Mouse (Mus musculus): ENCODE measurements around the gene Pik3r6. TPM values are rescaled to one million over a fixed set of nuclear protein-coding genes. Genes with fewer than 3 reads are reported as not detected.

Pik3r6 gene
- total and polyA plus RNA-seq, 3 experiments = 3.6 to 9.0 (median 6.1) TPM

DNA sequence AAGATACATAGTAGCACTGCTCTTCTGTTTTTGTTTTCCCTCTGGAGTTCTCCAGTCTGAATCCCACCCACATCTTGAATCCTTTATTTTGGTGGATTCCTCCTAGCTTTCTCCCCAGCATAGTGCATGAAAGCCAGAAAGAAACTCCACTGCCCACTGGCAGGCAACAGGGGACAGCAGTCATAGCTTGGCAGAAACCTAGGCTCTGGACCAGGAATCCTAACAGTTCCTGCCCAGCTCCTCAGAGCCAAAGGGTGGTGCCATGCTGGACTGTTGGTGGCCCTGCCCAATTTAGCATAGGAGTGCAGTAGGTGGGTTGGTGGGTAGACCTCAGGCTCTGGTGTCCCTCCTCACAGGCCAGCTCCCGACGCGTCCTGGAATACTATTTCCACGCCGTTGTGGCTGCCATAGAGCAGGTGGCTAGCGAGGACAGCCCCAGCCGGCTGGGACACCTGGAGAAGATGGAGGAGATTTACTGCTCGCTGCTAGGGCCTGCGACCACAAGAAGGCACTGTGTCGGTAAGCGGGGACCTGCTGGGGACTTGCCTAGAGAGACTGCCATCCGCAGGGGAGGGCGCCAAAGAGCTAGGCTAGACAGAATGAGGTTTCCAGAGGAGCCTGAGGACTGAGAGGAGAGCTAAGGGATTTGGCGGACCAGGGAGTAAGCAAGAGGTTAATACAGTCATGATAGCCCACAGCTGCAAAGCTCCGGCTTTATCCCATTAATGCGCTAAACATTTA, 28.4 kb downstream of the Pik3r6 start:
- DNase-seq = peak; percentile 50 to 52
- H3K9ac ChIP-seq (ENCODE audit: low read depth, low read length) = no peak overlapping the region
- 45% methylated on average over 16 of the region's 16 CpGs for WGBS
- no peak overlapping the region for H3K27ac ChIP-seq
- peak; percentile 68 for TF ChIP-seq CTCF (IDR thresholded peaks at IDR 0.05)
- TF ChIP-seq POLR2A (IDR thresholded peaks at IDR 0.05; ENCODE audit: insufficient read depth, low read depth, low read length) = no peak
- no peaks in the 10 kb centered on the region for H3K79me2 ChIP-seq (replicated peaks; ENCODE audit: control insufficient read depth, insufficient read depth, low read length)
- H3K4me1 ChIP-seq (ENCODE audit: control insufficient read depth, insufficient read depth, low read length) = no peaks in the 10 kb centered on the region
- H3K4me3 ChIP-seq = no peak overlapping the region
- H3K27me3 ChIP-seq (ENCODE audit: control insufficient read depth, insufficient read depth, low read length) = no peaks in the 10 kb centered on the region
- intact Hi-C loops (cut with DNase I) = no loop called here
- no peaks in the 10 kb centered on the region for H3K36me3 ChIP-seq (ENCODE audit: control insufficient read depth, insufficient read depth, low read length)

DNA sequence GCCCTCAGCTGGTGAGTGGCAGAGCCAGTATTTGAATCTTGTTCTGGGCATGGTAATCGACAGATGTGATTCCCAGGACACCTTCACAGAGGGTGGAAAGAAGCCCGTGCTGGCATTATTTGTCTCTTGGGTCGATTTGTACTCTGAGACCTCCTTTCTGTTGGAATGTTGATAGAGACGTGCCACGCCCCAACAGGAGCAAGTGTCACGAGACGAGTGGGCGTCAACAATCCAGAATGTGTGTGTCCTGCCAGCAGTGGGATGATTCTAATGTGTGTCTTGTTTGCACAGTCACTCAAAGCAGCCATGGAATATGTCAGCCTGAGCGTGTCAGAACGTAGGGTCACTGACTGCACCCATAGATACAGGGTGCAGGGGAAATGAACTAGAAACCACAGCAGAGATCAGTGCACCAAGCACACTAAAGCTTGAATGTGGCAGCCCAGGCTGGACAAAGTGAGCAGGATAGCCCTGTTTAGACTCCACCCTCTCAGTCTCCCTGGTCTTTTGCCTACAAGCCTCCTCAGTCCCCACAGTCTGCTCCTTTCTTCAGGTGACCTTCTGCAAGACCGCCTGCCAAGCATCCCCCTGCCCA, 29.2 kb downstream of the Pik3r6 start:
- no peak for DNase-seq
- intact Hi-C loops (cut with DNase I) = no loop called here
- Histone ChIP-seq H3K27ac (no peak overlapping the region), H3K27me3 (ENCODE audit: control insufficient read depth, insufficient read depth, low read length) (no peaks in the 10 kb centered on the region), H3K9ac (ENCODE audit: low read depth, low read length) (no peak overlapping the region), H3K79me2 (replicated peaks; ENCODE audit: control insufficient read depth, insufficient read depth, low read length) (no peaks in the 10 kb centered on the region), H3K4me3 (no peak overlapping the region), H3K4me1 (ENCODE audit: control insufficient read depth, insufficient read depth, low read length) (no peaks in the 10 kb centered on the region), H3K36me3 (ENCODE audit: control insufficient read depth, insufficient read depth, low read length) (no peaks in the 10 kb centered on the region)
- 51% methylated on average over 11 of the region's 11 CpGs for WGBS
- TF ChIP-seq EP300 (IDR thresholded peaks at IDR 0.05; ENCODE audit: insufficient read depth, low read depth, low read length) = no peak
- no peak for TF ChIP-seq CTCF (IDR thresholded peaks at IDR 0.05)
- no peak for TF ChIP-seq POLR2A (IDR thresholded peaks at IDR 0.05; ENCODE audit: insufficient read depth, low read depth, low read length)

DNA sequence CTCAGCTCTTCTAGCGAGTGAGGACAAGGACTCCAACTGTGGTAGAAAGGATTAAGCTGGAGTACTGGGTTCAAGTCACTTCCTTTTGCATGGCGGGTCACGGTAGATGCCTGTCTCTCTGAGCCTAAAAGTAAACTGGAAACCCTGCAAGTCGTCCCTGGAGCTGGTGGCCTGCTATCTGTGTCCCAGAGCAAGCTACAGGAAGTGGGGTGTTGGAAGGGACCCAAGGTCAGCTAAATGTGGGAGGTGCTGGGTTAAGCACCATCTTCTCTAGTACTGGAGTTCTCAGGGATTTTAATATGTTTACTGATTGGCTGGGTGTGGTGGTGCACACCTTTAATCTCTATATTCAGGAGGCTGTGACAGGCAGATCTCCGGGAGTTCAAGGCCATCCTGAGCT, 30.0 kb downstream of the Pik3r6 start:
- 36% methylated on average over 5 of the region's 5 CpGs for WGBS
- Histone ChIP-seq H3K4me3 (no peak overlapping the region), H3K9ac (ENCODE audit: low read depth, low read length) (no peak overlapping the region), H3K36me3 (ENCODE audit: control insufficient read depth, insufficient read depth, low read length) (no peaks in the 10 kb centered on the region), H3K27me3 (ENCODE audit: control insufficient read depth, insufficient read depth, low read length) (no peaks in the 10 kb centered on the region), H3K79me2 (replicated peaks; ENCODE audit: control insufficient read depth, insufficient read depth, low read length) (no peaks in the 10 kb centered on the region), H3K27ac (no peak overlapping the region), H3K4me1 (ENCODE audit: control insufficient read depth, insufficient read depth, low read length) (no peaks in the 10 kb centered on the region)
- intact Hi-C loops (cut with DNase I) = no loop called here
- no peak for DNase-seq
- no peak for TF ChIP-seq EP300 (IDR thresholded peaks at IDR 0.05; ENCODE audit: insufficient read depth, low read depth, low read length)
- no peak for TF ChIP-seq POLR2A (IDR thresholded peaks at IDR 0.05; ENCODE audit: insufficient read depth, low read depth, low read length)
- TF ChIP-seq CTCF (IDR thresholded peaks at IDR 0.05) = no peak

DNA sequence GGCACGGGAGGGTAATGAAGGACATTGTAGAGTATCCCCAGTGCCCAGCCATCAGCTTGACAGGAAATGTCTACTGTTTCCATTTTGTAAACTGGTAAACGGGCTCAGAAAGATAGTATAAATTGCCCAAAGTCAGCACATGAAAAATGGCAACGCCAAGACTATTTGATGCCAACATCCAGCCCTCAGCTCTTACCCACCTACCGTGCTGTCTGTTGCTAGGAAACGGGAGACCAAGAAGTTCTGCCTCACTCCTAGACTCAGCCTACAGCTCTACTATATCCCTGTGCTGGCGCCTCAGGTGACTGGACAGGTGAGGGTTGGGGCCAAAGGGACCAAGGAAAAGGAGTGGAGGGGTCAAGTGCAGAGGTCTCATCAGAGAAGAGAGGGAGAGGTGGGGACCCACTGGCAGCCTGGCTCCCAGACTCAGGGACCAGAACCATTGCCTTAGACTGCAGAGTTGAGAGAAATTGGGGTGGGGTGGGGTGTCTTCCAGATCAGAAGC, 31.2 kb downstream of the Pik3r6 start:
- H3K9ac ChIP-seq (ENCODE audit: low read depth, low read length) = no peak overlapping the region
- no peak for DNase-seq
- H3K4me3 ChIP-seq = no peak overlapping the region
- H3K4me1 ChIP-seq (ENCODE audit: control insufficient read depth, insufficient read depth, low read length) = no peaks in the 10 kb centered on the region
- intact Hi-C loops (cut with DNase I) = no loop called here
- no peak for TF ChIP-seq CTCF (IDR thresholded peaks at IDR 0.05)
- no peaks in the 10 kb centered on the region for H3K36me3 ChIP-seq (ENCODE audit: control insufficient read depth, insufficient read depth, low read length)
- H3K79me2 ChIP-seq (replicated peaks; ENCODE audit: control insufficient read depth, insufficient read depth, low read length) = no peaks in the 10 kb centered on the region
- 91% methylated on average over 6 of the region's 6 CpGs for WGBS
- H3K27ac ChIP-seq = no peak overlapping the region
- no peaks in the 10 kb centered on the region for H3K27me3 ChIP-seq (ENCODE audit: control insufficient read depth, insufficient read depth, low read length)

- 31% methylated on average over 4 of the region's 4 CpGs for WGBS
Observed at GRCm38 (mm10) chr11:68536026-68536425, 33.2 kb downstream of the Pik3r6 start.

GRCm38 (mm10) chr11:68536465-68536864, 33.6 kb downstream of the Pik3r6 start:
- no peaks in the 10 kb centered on the region for H3K79me2 ChIP-seq (replicated peaks; ENCODE audit: control insufficient read depth, insufficient read depth, low read length)
- TF ChIP-seq POLR2A (IDR thresholded peaks at IDR 0.05; ENCODE audit: insufficient read depth, low read depth, low read length) = no peak
- no peak for TF ChIP-seq CTCF (IDR thresholded peaks at IDR 0.05)
- no peak for TF ChIP-seq EP300 (IDR thresholded peaks at IDR 0.05; ENCODE audit: insufficient read depth, low read depth, low read length)
- no peak for DNase-seq
- peaks cover 2% of the 10 kb centered on the region; the same call in 1 of the 2 replicates for H3K4me1 ChIP-seq (ENCODE audit: control insufficient read depth, insufficient read depth, low read length)
- H3K9ac ChIP-seq (ENCODE audit: low read depth, low read length) = no peak overlapping the region
- intact Hi-C loops (cut with DNase I) = no loop called here
- no peak overlapping the region for H3K4me3 ChIP-seq
- no peak overlapping the region for H3K27ac ChIP-seq
- no peaks in the 10 kb centered on the region for H3K36me3 ChIP-seq (ENCODE audit: control insufficient read depth, insufficient read depth, low read length)
- 66% methylated on average over 4 of the region's 4 CpGs for WGBS
- H3K27me3 ChIP-seq (ENCODE audit: control insufficient read depth, insufficient read depth, low read length) = no peaks in the 10 kb centered on the region

More at GRCm38 (mm10) chr11:68536026-68536425, 33.2 kb downstream of the Pik3r6 start:
- peaks cover 1% of the 10 kb centered on the region; the same call in 1 of the 2 replicates for H3K4me1 ChIP-seq (ENCODE audit: control insufficient read depth, insufficient read depth, low read length)
- H3K36me3 ChIP-seq (ENCODE audit: control insufficient read depth, insufficient read depth, low read length) = no peaks in the 10 kb centered on the region
- no peaks in the 10 kb centered on the region for H3K79me2 ChIP-seq (replicated peaks; ENCODE audit: control insufficient read depth, insufficient read depth, low read length)
- H3K27me3 ChIP-seq (ENCODE audit: control insufficient read depth, insufficient read depth, low read length) = no peaks in the 10 kb centered on the region
- no peak overlapping the region for H3K4me3 ChIP-seq
- intact Hi-C loops (cut with DNase I) = no loop called here
- no peak for DNase-seq
- no peak overlapping the region for H3K9ac ChIP-seq (ENCODE audit: low read depth, low read length)
- TF ChIP-seq POLR2A (IDR thresholded peaks at IDR 0.05; ENCODE audit: insufficient read depth, low read depth, low read length) (no peak), CTCF (IDR thresholded peaks at IDR 0.05) (no peak), EP300 (IDR thresholded peaks at IDR 0.05; ENCODE audit: insufficient read depth, low read depth, low read length) (no peak)
- H3K27ac ChIP-seq = no peak overlapping the region
